Mouse (Mus musculus) monocyte, adult 5-6 weeks (primary cell): Measurements from ENCODE around the gene Arhgap33. TPM values are rescaled to one million over a fixed set of nuclear protein-coding genes. Genes with fewer than 3 reads are reported as not detected.
"Not testable (repeated sequence)": the region's sequence is repeated elsewhere in the genome, so short reads cannot be mapped to it uniquely, and the experiment has no call there.

Experiments
- ATAC-seq: fragments of 153-309, 156-312 bp; replicated peaks from 2 replicates; pipeline ENCODE4 v1.8.0; 2017; ENCODE audit warnings: mild to moderate bottlenecking; ENCODE audit not compliant: low TSS enrichment, insufficient number of reproducible peaks, severe bottlenecking, poor library complexity, low FRiP score
- total RNA-seq: library from RNA; stranded (forward); fragments of 200-1000, 200-491, 200-594 nt; gene quantifications from 3 replicates; pipeline ENCODE4 v1.2.3, GENCODE M21; 2017

Arhgap33 gene
- total RNA-seq, 1 experiment from 2014 or later, result 1.5 TPM

- ATAC-seq, result no peak
Observed at GRCm38 (mm10) chr7:30518325-30518724, 16.5 kb downstream of the Arhgap33 start.

DNA sequence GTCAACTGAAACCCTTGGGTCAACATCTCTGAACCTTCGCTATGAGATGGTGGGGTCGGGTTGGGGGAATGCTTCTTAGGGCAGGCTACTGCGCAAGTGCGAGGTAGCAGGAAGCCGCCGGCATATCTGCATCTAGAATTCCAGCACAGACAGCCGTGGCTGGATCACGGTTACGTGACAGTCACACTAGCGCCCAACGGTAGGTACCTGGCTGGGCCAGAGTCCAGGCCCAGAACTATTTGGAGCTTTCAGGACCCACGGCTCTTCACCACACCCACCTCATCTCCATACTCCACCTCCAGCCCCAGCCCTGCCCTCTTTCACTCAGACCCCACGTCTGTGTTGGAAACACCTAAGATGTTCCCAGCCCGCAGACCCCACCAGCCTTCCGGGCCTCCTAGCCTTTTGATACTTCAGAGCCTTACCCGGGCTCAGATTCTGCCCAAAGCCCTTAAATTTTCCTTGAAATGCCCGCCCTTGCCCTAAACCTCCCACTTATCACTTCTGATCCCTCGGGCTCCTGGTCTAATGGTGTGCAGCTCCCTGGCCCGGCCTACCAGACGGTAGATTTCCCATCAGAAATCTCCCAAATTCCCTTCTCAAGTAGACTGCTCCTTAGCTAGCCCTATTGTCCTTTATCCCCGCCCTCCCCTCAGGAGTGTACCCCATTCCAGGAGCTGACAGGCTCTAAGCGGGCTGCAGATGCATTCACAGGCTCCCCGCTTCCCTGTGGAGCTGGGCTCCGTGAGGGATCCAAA lies 19.7 kb downstream of the Arhgap33 start:
- no peak for ATAC-seq

DNA sequence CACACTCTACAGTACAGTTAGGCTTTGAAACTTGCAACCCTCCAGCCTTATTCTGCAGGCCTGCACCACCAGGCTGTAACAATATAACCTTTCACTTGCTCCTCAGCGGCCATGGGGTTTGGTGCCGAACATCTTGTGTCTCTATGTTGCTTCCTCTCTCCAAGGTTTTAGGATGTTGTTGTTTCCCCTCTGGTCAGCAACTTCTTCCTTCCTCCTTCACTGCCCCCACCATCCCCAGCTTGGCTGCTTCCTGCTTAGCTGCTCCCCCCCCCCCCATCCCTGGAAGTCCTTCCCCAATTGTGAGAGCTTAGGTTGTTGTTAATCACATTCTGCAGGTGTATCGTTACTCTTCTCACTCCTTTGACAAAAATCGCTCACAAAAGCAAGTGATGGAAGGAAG lies 26.8 kb downstream of the Arhgap33 start:
- no peak for ATAC-seq

DNA sequence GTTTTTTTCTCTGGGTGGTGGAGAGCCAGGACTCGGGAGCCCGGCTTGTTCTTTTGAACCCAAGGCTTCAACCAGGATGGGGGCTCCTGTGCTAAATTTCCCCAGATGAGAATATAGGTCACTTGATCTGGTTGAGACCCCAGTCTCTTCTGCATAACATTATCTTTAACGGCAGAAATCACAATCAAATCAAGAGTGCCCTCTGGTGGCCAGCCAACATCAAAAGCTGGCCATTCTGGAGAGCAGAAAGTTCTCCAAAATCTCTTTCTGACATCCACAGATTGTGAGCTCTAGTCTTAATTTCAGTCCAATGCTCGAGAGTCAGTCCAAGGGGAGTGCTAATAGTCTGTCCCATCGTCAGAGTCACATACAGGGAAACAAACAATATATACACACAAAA lies 33.7 kb downstream of the Arhgap33 start:
- ATAC-seq, result not testable (repeated sequence)

GRCm38 (mm10) chr7:30495506-30496042 lies 39.3 kb downstream of the Arhgap33 start:
- not testable (repeated sequence) for ATAC-seq

- ATAC-seq, result no peak
Observed at GRCm38 (mm10) chr7:30493401-30493931, 41.4 kb downstream of the Arhgap33 start, which contains the start of gene Prodh2. Gene Prodh2 (plus strand): TSS chr7:30493622.

DNA sequence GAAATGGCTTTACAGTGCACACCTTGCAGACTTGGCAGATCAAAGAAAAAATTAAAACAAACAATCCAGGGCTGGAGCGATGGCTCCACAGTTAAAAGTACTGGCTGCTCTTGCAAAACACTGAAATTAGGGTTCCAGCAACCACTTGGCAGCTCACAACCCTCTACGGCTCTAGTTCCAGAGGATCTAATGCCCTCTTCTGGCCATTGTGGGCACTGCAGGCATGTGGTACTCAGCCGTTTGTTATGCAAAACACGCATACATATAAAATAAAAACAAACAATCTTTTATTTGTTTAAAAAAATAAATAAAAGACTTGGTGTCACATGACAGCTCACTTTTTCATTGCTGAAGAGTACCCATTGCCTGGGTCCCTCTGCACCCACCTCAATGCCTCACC lies 42.1 kb downstream of the Arhgap33 start:
- ATAC-seq, result peak; percentile 52; the same call in 1 of the 2 replicates

DNA sequence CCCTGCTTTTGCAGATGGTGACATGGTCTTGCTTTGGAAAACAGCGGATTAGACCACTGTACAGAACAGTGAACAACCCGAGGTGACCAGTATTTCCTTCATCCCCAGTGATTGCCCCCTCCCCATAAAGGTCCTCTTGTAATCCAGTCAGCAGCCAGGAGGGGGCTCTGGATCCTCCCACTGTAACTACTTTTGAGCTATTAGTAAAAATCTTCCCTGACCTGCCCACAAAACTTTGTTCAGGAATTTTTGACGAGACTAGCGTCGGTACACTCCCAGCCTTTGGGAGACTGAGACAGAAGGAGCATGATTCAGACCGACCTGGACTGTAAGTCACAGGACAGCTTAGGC lies 43.9 kb downstream of the Arhgap33 start:
- ATAC-seq, result no peak

DNA sequence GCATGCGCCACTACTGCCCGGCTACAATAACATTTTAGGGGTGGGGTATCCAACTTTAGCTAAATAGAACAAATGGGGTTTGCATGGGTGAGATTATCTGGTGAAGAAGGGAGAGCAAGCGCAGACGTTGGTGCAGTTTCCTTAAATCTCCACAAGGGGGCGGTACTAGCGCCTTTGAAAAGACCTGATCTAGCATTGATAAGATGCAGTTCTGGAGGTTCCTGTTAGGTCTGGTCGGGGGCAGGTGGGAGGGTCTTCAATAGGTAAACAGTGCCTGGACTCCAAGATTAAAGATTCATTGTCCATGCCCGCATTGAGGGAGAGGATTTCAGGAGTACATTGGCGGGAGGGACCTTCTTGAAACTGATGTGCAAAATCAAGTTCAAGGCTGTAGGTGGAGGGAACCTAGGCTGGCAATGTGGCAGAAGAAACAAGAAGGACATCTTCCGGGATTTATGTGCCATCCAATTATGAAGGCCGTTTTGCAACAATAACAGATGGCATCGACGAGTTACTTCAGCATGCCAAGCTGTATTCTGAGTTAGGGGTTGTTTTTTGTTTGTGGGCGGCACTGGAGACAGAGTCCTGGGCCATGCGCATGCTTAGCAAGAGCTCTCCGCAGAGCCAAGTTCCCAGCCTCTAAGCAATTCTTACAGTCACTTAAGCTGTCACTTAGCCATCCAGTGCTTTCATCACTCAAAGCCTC lies 44.5 kb downstream of the Arhgap33 start:
- no peak for ATAC-seq

GRCm38 (mm10) chr7:30484250-30484649 lies 50.6 kb downstream of the Arhgap33 start:
- ATAC-seq, result no peak

DNA sequence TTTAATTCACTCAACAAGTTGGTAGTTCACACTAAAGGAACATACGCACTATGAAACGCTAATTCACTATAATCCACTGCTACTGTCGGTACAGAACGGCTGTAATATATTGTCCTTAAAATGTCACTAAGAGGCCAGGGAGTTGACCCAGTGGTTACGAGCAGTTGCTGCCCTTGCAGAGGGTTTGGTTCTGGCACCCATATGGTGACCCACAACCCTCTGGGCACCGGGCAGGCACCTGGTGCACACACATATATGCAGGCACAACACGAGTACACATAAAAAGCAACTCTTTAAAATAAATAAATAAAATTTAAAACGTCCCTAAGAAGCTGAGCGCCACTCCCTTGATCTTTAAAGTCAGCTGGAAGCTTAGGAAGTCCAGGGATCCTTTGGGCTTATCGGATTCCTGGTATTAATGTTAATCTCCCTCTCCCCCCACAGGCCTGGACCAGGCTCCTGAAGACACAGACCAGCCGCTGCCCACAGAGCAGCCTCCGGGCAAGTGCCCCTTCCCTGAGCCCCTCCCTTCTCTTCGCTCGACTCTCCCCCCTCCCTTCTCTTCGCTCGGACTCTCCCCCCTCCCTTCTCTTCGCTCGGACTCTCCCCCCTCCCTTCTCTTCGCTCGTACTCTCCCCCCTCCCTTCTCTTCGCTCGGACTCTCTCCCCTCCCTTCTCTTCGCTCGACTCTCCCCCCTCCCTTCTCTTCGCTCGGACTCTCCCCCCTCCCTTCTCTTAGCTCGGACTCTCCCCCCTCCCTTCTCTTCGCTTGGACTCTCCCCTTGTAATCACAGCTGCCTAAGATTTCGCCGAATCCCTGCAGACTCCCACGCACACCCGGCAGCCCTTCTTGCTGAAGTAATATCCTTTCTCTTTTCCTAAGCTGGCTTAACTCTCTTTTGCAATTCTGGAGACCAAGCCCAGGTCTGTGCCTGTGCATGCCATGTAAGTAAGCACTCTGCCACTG lies 57.2 kb downstream of the Arhgap33 start:
- no peak for ATAC-seq

- not testable (repeated sequence) for ATAC-seq
Observed at GRCm38 (mm10) chr7:30476136-30476535, 58.7 kb downstream of the Arhgap33 start.

DNA sequence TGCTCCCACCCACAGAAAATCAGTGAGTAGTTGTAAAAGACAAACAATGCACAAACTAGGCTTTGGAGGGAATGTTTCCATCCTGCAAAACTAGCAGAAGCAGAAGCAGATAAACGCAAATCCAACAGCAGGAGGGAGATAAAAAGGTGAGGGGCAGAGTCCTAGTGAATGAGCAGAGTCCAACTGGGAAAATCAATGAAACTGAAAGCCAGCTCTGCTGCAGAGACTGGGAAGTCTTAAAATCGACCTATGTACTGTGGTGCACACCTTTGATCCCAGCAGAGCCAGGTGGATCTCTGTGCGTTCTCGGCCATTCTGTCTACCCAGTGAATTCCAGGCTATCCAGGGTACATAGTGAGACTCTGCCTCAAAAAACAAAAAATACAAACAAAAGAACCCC lies 59.9 kb downstream of the Arhgap33 start:
- ATAC-seq, result no peak

GRCm38 (mm10) chr7:30472411-30472810 lies 62.4 kb downstream of the Arhgap33 start:
- ATAC-seq, result peak; percentile 73; the same call in 1 of the 2 replicates

Other genes with a start within 250 kb of the Arhgap33 start
- gene Clip3, start 243.3 kb downstream of the Arhgap33 start, total RNA-seq, result 2.2 TPM in 1 of 3 replicates, not detected in the others
- gene Alkbh6, start 226.3 kb downstream of the Arhgap33 start, total RNA-seq, result 27.8 to 47.4 TPM (median 35.8 TPM) in 3 replicates
- 3.0 TPM in 1 of 3 replicates, not detected in the others for gene Syne4, start 220.3 kb downstream of the Arhgap33 start, total RNA-seq
- gene E130208F15Rik, start 213.3 kb downstream of the Arhgap33 start, total RNA-seq, result 2.2 to 10.7 TPM (median 8.0 TPM) in 3 replicates
- 11.3 to 13.7 TPM (median 11.5 TPM) in 3 replicates for gene Sdhaf1, start 211.2 kb downstream of the Arhgap33 start, total RNA-seq
- gene Lrfn3, start 172.3 kb downstream of the Arhgap33 start, total RNA-seq, result not detected in 3 replicates
- gene Tyrobp, start 121.3 kb downstream of the Arhgap33 start, total RNA-seq, result 1,651 to 1,754 TPM (median 1,724 TPM) in 3 replicates
- 44.2 to 97.2 TPM (median 67.5 TPM) in 3 replicates for gene Hcst, start 115.2 kb downstream of the Arhgap33 start, total RNA-seq
- 25.9 to 48.3 TPM (median 34.1 TPM) in 3 replicates for gene Nfkbid, start 113.3 kb downstream of the Arhgap33 start, total RNA-seq
- gene Aplp1, start 89.5 kb downstream of the Arhgap33 start, total RNA-seq, result 0.68 TPM in 1 of 3 replicates, not detected in the others
- not detected in 3 replicates for gene Kirrel2, start 77.4 kb downstream of the Arhgap33 start, total RNA-seq
- not detected in 3 replicates for gene Nphs1, start 76.7 kb downstream of the Arhgap33 start, total RNA-seq
- not detected in 3 replicates for gene Prodh2, start 41.4 kb downstream of the Arhgap33 start, total RNA-seq
- gene Hspb6, start 17.1 kb upstream of the Arhgap33 start, total RNA-seq, result 0.19 to 2.7 TPM (median 1.5 TPM) in 3 replicates
- 1.7 to 4.3 TPM (median 3.3 TPM) in 3 replicates for gene Proser3, start 17.2 kb upstream of the Arhgap33 start, total RNA-seq
- 8.1 to 26.1 TPM (median 10.0 TPM) in 3 replicates for gene Lin37, start 24.8 kb upstream of the Arhgap33 start, total RNA-seq
- 66.7 to 101 TPM (median 99.2 TPM) in 3 replicates for gene U2af1l4, start 28.2 kb upstream of the Arhgap33 start, total RNA-seq
- 3.5 to 14.5 TPM (median 11.1 TPM) in 3 replicates for gene Gm49396, start 28.3 kb upstream of the Arhgap33 start, total RNA-seq
- 76.7 to 145 TPM (median 135 TPM) in 3 replicates for gene Psenen, start 28.6 kb upstream of the Arhgap33 start, total RNA-seq
- gene Igflr1, start 30.4 kb upstream of the Arhgap33 start, total RNA-seq, result 0.43 TPM in 1 of 3 replicates, not detected in the others
- 15.4 to 44.0 TPM (median 23.8 TPM) in 3 replicates for gene Kmt2b, start 53.7 kb upstream of the Arhgap33 start, total RNA-seq
- 8.4 to 30.5 TPM (median 20.6 TPM) in 3 replicates for gene Zbtb32, start 63.8 kb upstream of the Arhgap33 start, total RNA-seq
- 1.1 TPM in 1 of 3 replicates, not detected in the others for gene Upk1a, start 77.8 kb upstream of the Arhgap33 start, total RNA-seq
- gene Cox6b1, start 91.1 kb upstream of the Arhgap33 start, total RNA-seq, result 424 to 540 TPM (median 506 TPM) in 3 replicates
- not detected in 3 replicates for gene Etv2, start 100.8 kb upstream of the Arhgap33 start, total RNA-seq
- gene Rbm42, start 115.3 kb upstream of the Arhgap33 start, total RNA-seq, result 63.9 to 74.7 TPM (median 64.6 TPM) in 3 replicates
- 5.6 to 20.3 TPM (median 11.0 TPM) in 3 replicates for gene Haus5, start 129.9 kb upstream of the Arhgap33 start, total RNA-seq
- gene Pmis2, start 136.5 kb upstream of the Arhgap33 start, total RNA-seq, result not detected in 3 replicates
- gene 2200002J24Rik, start 163.9 kb upstream of the Arhgap33 start, total RNA-seq, result not detected in 3 replicates
- 0.75 TPM in 1 of 3 replicates, not detected in the others for gene Atp4a, start 177.1 kb upstream of the Arhgap33 start, total RNA-seq
- 14.0 to 17.1 TPM (median 17.0 TPM) in 3 replicates for gene Tmem147, start 194.5 kb upstream of the Arhgap33 start, total RNA-seq
- gene Gapdhs, start 208.6 kb upstream of the Arhgap33 start, total RNA-seq, result 0.85 to 1.9 TPM in 2 of 3 replicates, not detected in the other
- 2.3 TPM in 1 of 3 replicates, not detected in the others for gene Sbsn, start 216.4 kb upstream of the Arhgap33 start, total RNA-seq
- not detected in 3 replicates for gene Dmkn, start 228.7 kb upstream of the Arhgap33 start, total RNA-seq